Mouse (Mus musculus) mouse embryonic stem cell (cell line): ENCODE measurements around the gene Mitf.

Experiments used
- in situ Hi-C, 2 experiments: fragments of 300-500 bp; cut with MboI; formaldehyde crosslinking; loops; 1 replicate in 1 of 2; 3 replicates in 1 of 2; pipeline ENCODE4 v1.14.3; 2019 to 2020; ENCODE audit warnings: low sequenced_read_pairs in 2 of 2, low pct_unique_long_range_greater_than_20kb in 1 of 2, mixed read lengths in 1 of 2; ENCODE audit not compliant: unreplicated experiment in 1 of 2

Mitf gene

GRCm38 (mm10) chr6:97816806-97817205 is 10.0 kb downstream of the Mitf start:
- in situ Hi-C loops = no loop called here

DNA sequence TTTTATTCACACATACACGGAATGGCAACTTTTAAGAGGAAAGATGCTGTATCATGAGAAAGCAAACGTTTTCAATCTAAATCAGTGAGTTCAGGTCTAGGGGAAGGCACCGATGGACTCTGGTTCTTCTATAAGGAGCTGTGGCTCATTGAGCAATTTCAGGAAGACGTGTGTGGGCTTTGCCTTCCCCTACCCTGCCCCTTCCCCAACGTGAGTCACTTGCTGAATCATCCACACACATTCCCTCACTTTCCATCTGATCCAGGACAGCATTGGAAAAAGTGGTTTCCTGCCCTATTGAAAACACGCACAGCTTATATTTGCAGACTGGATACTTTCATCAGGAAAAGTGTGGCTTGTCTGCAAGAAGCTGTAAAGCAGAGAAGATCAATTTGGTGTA is 11.3 kb downstream of the Mitf start:
- in situ Hi-C loops = no loop called here

DNA sequence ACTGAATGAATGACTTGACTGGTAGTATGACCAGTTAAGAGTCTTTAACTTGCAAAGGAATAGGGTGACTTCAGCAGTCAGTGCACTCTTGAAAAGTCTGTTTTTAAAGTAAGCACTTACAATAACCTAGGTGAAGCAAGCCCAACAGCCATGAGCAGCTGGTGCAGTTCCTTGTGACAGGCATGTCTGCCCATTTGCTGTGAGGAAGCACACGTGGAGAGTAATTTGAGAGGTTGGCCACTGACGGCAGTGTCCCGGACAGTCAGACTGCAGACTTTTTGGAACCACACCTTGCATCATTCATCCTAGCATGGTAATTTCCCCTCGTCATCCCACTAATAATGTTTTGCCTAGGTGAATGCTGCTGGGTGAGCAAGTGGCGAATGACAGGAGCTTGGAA is 12.1 kb downstream of the Mitf start:
- in situ Hi-C loops = no loop called here

- in situ Hi-C loops = no loop called here
Measured at GRCm38 (mm10) chr6:97820505-97820904, 13.7 kb downstream of the Mitf start.

DNA sequence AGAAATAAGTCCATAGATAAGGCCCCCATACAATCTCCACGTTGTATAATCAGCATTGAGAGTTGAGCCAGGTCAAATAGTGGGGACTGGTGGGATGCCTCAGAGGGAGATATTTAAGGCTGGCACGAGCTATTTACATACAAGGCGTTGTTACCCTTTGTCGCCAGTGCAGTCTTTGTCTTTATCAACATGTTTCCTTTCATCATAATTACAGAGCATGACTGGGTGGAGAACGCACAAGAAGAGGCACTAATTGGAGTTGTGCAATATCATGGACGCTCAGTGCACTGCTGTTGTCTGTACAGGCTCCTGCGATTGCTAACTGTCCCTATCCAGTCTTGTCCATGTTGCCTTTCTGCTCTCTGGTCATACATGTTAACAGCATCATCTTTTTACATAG is 15.0 kb downstream of the Mitf start:
- in situ Hi-C loops = no loop called here

GRCm38 (mm10) chr6:97826642-97827275 is 19.9 kb downstream of the Mitf start:
- in situ Hi-C loops = no loop called here

GRCm38 (mm10) chr6:97828021-97828420 is 21.2 kb downstream of the Mitf start:
- in situ Hi-C loops = no loop called here

DNA sequence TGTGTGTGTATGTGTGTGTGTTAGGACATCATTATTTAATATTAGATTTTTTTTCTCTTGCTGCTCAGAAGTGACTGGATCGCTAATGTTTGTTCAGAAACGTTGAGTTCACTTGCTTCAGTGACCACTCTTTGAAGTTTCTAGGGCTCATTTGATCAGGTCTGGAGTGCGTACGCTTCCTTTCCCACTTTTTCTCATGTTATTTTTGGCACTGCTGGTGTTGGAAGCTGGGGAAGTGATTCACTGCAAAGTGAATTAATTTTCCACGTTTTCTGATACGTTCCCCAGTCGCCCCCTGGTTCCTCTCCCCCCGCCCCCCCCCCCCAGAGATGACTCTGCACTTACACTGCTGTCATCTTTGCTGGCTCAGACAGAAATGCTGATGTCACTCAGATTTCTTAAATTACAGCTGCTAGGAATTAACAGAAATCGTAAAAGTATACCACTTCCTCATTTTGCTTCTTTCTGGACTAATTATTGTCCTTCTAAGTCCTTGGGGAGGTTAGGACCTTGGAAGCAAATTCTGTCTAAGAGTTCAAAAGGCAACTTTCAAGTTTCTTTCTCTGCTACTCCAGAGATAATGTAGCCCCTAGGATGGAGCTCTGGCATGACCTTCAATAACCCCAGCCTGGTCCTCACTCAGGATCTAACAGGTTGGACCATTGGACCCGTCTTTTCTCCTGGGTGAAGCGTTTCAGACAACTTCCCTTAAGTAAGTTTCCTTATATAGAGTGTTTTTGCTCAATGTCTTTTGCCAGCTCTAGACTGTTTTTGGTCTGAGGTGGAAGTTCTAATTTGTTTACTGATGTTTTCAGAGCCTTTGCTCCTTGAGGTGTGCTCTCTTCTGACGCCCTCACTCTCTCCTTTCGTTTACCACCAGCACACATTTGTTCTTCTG is 22.2 kb downstream of the Mitf start:
- in situ Hi-C loops = no loop called here

DNA sequence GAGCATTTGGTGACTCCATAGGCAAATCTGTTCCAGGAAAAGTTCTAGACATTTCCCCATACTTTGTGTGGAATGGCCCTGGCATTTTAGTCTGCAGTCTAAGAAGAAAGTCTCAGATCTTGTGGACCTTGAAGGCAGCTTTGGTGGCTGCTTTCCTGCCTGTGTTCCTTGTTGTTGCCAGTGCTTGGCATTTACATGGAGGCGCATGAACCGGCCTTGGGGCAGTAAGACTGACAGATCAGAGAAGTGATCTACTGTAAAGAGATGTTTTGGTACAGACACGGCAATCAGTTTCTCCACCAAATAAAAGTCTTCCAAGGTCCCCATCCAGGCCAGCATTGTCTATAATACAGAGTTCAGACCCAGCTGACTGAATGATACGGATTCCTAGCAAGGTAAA is 25.6 kb downstream of the Mitf start:
- in situ Hi-C loops = no loop called here

- in situ Hi-C loops = no loop called here
Measured at GRCm38 (mm10) chr6:97836176-97836575, 29.3 kb downstream of the Mitf start.

DNA sequence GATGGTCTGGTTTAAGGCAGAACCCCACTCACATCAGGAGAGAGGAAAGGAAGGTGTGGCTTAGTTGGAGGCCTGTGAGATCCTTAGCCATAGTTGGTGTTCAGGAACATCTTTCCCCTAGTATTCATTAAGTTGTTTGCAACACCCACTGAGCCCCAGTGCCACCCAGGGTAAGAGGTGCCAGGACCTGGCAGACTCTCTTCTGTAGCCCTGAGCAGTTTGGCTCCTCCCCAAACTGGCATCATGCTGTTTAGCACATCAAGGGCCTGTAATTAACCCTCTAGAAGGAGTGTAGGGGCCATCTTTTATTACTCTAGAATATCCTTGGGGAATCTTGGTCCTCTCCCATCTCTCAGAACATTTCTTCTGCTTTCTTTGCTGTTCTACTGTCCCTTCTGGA is 30.9 kb downstream of the Mitf start:
- in situ Hi-C loops = no loop called here

DNA sequence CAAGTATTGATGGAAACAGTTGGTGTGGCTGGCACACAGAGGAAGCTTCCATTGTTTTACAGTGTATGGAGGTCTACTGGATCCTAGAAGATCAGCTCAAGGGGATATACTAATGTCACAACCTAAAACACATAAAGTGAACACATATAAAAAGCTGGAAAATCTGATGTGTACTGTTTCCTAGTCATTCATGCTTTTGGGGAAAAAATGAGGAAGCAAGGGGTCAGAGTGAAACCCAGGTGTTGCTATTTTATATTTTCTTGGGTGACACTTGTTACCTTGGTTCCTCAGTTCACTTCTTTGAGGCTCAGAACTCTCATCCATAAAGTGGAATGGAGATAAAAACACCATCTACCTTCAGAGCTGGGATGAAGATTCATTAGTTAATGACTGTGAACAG is 32.7 kb downstream of the Mitf start:
- in situ Hi-C loops = no loop called here

DNA sequence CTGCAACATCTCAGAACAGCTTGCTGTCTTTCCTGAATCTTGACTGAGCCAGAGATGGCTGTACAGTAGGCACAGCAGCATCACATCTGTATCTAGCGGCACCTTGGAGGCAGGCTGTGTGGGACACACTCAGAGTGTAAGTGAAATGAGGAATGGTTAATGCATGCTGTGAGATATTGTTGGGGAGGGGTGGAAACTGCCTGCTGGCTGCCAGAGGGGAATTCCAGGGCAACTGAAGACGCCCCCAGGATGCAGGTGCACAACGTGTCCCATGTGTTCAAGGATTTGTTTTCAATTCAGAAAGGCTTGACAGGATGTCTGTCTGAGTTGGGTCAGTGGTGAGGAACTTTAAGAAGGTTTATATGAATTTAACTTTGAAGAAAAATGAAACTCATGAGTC is 37.3 kb downstream of the Mitf start:
- in situ Hi-C loops = no loop called here

GRCm38 (mm10) chr6:97848191-97848857 is 41.5 kb downstream of the Mitf start:
- in situ Hi-C loops = no loop called here

DNA sequence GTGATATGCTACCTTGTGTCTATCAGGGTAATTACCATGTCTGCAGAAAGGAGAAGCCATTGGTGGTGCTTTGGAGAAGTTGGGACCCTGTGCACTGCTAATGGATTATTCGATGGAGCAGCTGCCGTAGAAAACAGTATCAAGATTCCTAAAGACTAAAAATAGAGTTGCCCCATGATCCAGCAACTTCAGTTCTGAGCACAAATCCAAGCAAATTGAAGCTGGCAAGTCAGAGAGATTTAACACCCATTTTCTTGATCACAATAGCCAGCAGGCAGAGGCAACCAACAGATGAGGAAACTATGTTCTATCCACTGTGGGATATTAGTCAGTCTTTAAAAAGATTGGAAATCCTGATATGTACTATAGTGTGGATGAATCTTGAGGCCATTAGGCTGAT is 47.4 kb downstream of the Mitf start:
- in situ Hi-C loops = loop anchor here in 1 of 2 experiments (10.0 kb wide), 1 partner anchor 151 kb away; no protein-coding TSS in a partner anchor

DNA sequence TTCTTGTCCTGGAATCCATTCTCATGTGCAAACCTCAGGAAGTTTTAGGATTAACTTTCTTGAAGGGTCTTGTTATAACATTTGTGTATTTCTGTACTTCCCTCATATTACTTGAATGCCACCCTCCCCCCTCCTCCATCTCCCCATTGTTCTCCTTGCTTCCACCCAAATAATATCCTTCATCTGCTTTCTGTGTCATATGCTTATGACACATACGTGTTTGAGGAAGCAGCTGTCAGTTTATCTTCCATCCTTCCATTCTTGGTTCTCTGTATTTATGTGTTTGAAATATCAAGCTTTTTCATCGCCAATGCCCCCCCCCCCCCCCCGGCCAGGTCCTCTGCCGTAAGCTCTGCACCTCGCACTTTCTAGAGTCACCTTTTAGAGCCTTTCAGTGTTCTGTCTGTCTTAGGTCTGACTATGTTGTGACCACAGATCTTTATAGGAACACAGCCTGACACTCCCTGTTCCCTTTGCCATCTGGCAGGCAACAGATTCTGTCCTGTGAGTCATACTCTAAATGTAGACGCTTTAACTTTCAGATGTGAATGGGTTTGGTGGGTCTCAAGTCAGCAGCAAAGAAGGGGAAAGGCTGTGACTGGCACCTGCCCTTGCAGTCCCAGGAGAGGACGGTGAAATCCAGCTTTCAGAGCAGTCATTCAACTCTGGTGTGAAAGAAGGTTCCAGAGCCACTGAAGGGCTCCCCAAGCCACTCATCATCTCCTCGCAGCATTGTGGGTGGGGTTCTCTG is 48.7 kb downstream of the Mitf start:
- in situ Hi-C loops = loop anchor here in 1 of 2 experiments (10.0 kb wide), 1 partner anchor 149 kb away; no protein-coding TSS in a partner anchor

GRCm38 (mm10) chr6:97856502-97856901 is 49.6 kb downstream of the Mitf start:
- in situ Hi-C loops = loop anchor here in 1 of 2 experiments (10.0 kb wide), 1 partner anchor 148 kb away; no protein-coding TSS in a partner anchor

GRCm38 (mm10) chr6:97857690-97858089 is 50.8 kb downstream of the Mitf start:
- in situ Hi-C loops = loop anchor here in 1 of 2 experiments (10.0 kb wide), 1 partner anchor 147 kb away; no protein-coding TSS in a partner anchor
